Mouse (Mus musculus) hindbrain, embryonic 14.5 days (tissue): ENCODE data around the gene Grb7. TPM values are rescaled to one million over a fixed set of nuclear protein-coding genes. Genes with fewer than 3 reads are reported as not detected.

Source experiments
- ATAC-seq: fragments of 200-750 bp; cut with Nextera tagmentation; 2 replicates; pipeline ENCODE4 v1.8.0; 2017; ENCODE audit warnings: moderate number of reproducible peaks, mild to moderate bottlenecking, moderate TSS enrichment, moderate library complexity; ENCODE audit not compliant: low FRiP score
- DNase-seq: peaks from one replicate; pipeline ENCODE4 v3.0.0-alpha.2; 2015; ENCODE audit warnings: low spot score
- H3K27ac ChIP-seq: fragments of 300-500 bp; sonication (generic); 2 replicates; pipeline ENCODE4 v1.5.1; 2014; ENCODE audit warnings: mild to moderate bottlenecking, moderate library complexity
- H3K27me3 ChIP-seq: fragments of 300-500 bp; sonication (generic); 2 replicates; pipeline ENCODE4 v1.6.1; 2014; ENCODE audit warnings: mild to moderate bottlenecking, low read length, mixed read lengths; ENCODE audit not compliant: control insufficient read depth, insufficient read depth
- H3K36me3 ChIP-seq: fragments of 300-500 bp; sonication (generic); replicated peaks from 2 replicates; pipeline ENCODE4 v1.6.1; 2014; ENCODE audit not compliant: control insufficient read depth, insufficient read depth
- H3K4me1 ChIP-seq: fragments of 300-500 bp; sonication (generic); replicated peaks from 2 replicates; pipeline ENCODE4 v1.6.1; 2014; ENCODE audit warnings: antibody characterized with exemption, low read length, mixed read lengths; ENCODE audit not compliant: control insufficient read depth, insufficient read depth
- H3K4me2 ChIP-seq: fragments of 300-500 bp; sonication (generic); replicated peaks from 2 replicates; pipeline ENCODE4 v1.6.1; 2014; ENCODE audit warnings: mild to moderate bottlenecking, moderate library complexity
- H3K4me3 ChIP-seq: fragments of 300-500 bp; sonication (generic); replicated peaks from 2 replicates; pipeline ENCODE4 v1.5.1; 2014; ENCODE audit warnings: mild to moderate bottlenecking, low read length
- H3K9ac ChIP-seq: fragments of 300-500 bp; sonication (generic); 2 replicates; pipeline ENCODE4 v1.6.1; 2014
- H3K9me3 ChIP-seq: fragments of 300-500 bp; sonication (generic); 2 replicates; pipeline ENCODE4 v1.6.1; 2016; ENCODE audit warnings: low read length; ENCODE audit not compliant: control insufficient read depth
- WGBS: fragments of 180-500 bp; shearing (Covaris S2); extraction: QIAGEN DNeasy Blood & Tissue Kit; methylation state at CpG from one replicate; pipeline ENCODE4 v1.1.7; 2014; 5-methylcytosine and 5-hydroxymethylcytosine counted together
- polyA plus RNA-seq: library from polyadenylated mRNA; unstranded; fragments of >200 nt; fragmentation: Nextera tagmentation; extraction: Ambion mirVana; gene quantifications from 2 replicates; pipeline ENCODE4 v1.2.1, GENCODE M21; 2014

Grb7 gene
- polyA plus RNA-seq, 1 experiment from 2014 or later = 1.1 TPM

- 89% methylated on average over 6 of the region's 6 CpGs for WGBS
- ATAC-seq = no peak
- H3K27ac ChIP-seq = no peak overlapping the region
- no peaks in the 10 kb centered on the region for H3K27me3 ChIP-seq
- no peaks in the 10 kb centered on the region for H3K9me3 ChIP-seq
- peaks cover 15% of the 10 kb centered on the region; the same call in 1 of the 2 replicates for H3K36me3 ChIP-seq
- DNase-seq = no peak
- no peak overlapping the region for H3K4me3 ChIP-seq
- no peaks in the 10 kb centered on the region; the same call in 1 of the 2 replicates for H3K4me1 ChIP-seq
- H3K4me2 ChIP-seq = peak overlapping the region; percentile 85; the same call in 1 of the 2 replicates
- no peak overlapping the region for H3K9ac ChIP-seq
Observed at GRCm38 (mm10) chr11:98437441-98437840, 8.8 kb upstream of the Grb7 start.

DNA sequence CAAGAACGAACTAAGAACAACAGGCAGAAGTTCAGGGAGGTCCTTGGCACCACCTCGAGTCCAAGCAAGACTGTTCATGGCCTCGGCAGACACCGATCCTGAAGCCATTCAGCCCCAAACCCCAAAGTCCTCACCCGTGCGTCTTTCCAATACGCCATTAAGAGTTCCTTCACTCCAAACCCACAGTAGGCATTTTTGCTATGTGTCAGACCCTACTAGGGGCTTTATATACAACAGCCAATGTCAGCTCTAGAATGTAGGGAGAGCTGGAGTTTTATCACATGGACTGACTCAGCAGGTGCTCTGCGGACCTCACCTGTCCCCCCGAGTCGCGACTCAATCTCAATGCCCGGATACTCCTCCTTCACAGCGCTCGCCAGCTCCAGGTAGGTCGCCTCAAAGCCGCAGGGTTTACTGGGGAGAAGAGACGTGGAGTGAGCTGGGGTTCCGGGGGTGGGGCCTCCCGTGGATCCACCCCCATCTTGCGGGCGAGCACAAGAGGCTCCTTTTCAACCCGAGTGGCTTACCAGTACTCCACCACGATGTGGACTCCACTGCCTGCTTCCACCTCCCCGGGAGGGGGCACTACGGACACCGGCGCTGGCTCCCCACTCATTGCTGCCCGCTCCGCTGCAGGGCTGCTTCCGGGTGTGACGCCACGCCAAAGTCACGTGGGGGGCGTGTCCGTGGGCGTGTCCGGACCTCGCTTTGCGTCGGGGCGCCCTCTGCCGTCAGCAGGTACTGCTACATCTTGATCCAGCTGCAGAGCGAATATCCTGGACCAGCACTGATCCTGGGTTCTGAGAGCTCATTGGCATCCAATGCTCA is 7.6 kb upstream of the Grb7 start, which contains the start of gene Mien1:
Mien1 (minus strand) TSS at position 661 of the 828 bp plus-strand sequence.
- Histone ChIP-seq H3K4me1 (no peaks in the 10 kb centered on the region; the same call in 1 of the 2 replicates), H3K4me2 (peak within 1 kb of the TSS; percentile 85), H3K4me3 (peak within 1 kb of the TSS; percentile 69), H3K9ac (peak within 1 kb of the TSS; percentile 63), H3K27me3 (no peaks in the 10 kb centered on the region), H3K27ac (peak within 1 kb of the TSS; percentile 76; the same call in 1 of the 2 replicates), H3K36me3 (peaks cover 15% of the 10 kb centered on the region; the same call in 1 of the 2 replicates), H3K9me3 (no peaks in the 10 kb centered on the region)
- ATAC-seq (peak; percentile 89), DNase-seq (peak; percentile 97)
- WGBS = 3% methylated on average over 43 of the region's 43 CpGs

DNA sequence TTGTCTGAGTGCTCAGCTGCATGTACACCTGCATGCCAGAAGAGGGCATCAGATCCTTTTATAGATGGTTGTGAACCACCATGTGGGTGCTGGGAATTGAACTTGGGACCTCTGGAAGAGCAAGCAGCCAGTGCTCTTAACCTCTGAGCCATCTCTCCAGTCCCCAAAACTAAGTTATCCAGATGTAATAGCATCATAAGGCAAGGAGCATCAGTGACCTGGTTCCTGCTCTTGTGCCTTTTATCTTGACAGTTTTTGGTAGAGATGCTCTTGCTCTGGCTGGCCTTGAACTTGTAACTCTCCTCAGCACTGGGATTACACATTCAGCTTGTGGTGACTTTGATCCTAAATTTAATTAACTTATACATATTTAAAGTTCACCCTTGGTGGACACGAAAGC is 2.5 kb upstream of the Grb7 start:
- Histone ChIP-seq H3K27me3 (peaks cover 36% of the 10 kb centered on the region), H3K4me1 (no peaks in the 10 kb centered on the region; the same call in 1 of the 2 replicates), H3K4me2 (no peak overlapping the region), H3K9ac (no peak overlapping the region), H3K4me3 (no peak overlapping the region), H3K36me3 (no peaks in the 10 kb centered on the region), H3K27ac (no peak overlapping the region), H3K9me3 (no peaks in the 10 kb centered on the region)
- ATAC-seq (no peak), DNase-seq (no peak)
- WGBS = 96% methylated on average over 1 of the region's 1 CpGs

DNA sequence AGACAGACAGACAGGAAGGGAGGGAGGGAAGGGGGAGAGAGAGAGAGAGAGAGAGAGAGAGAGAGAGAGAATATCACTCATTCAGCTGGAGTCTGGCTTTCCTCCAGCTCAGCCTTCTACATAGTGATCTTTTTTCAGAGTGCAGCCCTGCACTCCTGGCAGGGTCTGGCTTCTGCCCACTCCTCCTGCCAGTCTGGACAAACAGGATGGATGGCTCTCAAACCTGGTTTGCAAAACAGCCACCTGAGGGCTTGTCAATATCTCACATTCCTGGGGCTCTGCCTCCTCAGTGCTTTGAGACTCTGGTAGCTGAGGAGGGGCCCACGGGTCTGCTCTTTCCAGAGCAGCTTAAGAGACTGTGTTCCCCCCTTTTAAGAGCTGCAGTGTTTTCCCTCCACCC is 956 bp upstream of the Grb7 start:
- H3K27ac ChIP-seq = no peak overlapping the region
- DNase-seq (no peak), ATAC-seq (no peak)
- H3K4me3 ChIP-seq = no peak overlapping the region
- WGBS = 67% methylated on average over 1 of the region's 1 CpGs
- no peaks in the 10 kb centered on the region for H3K36me3 ChIP-seq
- no peaks in the 10 kb centered on the region; the same call in 1 of the 2 replicates for H3K4me1 ChIP-seq
- no peaks in the 10 kb centered on the region for H3K9me3 ChIP-seq
- no peak overlapping the region for H3K9ac ChIP-seq
- H3K4me2 ChIP-seq = no peak overlapping the region
- peaks cover 41% of the 10 kb centered on the region for H3K27me3 ChIP-seq

DNA sequence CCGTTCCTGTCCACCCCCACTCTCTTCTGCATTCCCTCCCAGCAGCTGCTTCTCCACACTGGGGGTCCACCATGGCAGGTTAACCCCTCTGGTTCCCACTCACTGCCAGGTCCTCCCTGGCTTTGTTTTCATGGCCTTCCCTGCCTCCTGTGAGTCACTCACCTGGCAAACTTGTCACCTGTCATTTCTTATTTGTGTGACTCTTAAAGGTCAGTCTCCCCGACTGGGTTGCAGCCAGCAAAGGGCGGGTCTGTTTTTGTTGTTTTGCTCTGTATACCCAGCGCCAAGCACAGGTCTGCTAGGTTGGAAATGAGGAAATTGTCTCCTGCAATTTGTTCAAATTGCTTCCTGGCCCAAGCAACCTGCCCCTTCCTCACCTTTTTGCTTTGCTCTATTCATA is 515 bp upstream of the Grb7 start:
- 59% methylated on average over 4 of the region's 4 CpGs for WGBS
- Histone ChIP-seq H3K9ac (no peak overlapping the region), H3K27me3 (peaks cover 41% of the 10 kb centered on the region)

DNA sequence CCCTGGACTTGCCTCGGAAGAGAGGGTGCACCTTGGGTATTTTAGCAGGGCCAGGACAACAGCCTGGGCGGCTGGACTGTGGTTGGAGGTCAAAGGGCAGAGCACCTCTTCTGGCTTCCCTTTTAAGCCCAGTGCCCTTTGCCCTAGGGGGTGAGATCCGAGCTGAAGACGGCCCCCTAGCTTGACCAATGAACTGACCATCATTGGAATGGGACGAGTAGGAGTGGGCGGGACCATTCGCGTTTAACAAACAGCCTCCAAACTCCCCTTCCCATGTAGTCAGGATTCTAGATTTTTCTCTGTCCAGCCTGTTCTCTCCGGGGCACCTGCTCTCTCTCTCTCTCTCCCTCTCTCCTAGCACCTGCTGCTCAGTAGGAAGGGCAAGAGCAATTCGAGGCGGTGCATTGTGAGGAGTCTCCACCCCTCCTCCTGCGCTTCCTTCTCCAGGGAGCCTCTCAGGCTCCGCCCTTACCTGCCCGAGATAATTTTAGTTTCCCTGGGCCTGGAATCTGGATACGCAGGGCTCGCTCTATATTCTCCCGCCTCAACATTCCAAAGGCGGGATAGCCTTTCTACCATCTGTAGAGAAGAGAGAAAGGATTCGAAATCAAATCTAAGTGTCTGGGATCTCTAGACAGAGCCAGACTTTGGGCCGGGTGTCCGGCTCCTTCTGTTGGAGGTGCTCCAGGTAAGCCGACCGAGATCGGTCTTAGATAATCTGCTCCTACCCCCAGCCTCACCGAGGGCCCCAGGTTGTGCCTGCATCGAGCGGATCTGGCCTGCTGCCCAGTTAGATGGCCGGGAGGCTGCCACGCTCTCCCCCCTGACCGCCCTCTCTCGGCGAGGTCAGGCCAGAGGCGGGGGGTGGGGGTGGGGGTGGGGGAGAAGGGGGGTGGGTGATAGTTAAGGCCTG is 624 bp downstream of the Grb7 start:
- H3K36me3 ChIP-seq = no peaks in the 10 kb centered on the region
- peak overlapping the region; percentile 14; the same call in 1 of the 2 replicates for H3K4me3 ChIP-seq
- no peak overlapping the region for H3K27ac ChIP-seq
- H3K9ac ChIP-seq = no peak overlapping the region; the same call in 1 of the 2 replicates
- ATAC-seq (no peak), DNase-seq (no peak)
- peak overlapping the region; percentile 30 for H3K4me2 ChIP-seq
- H3K9me3 ChIP-seq = no peaks in the 10 kb centered on the region
- H3K4me1 ChIP-seq = no peaks in the 10 kb centered on the region; the same call in 1 of the 2 replicates
- WGBS = under 1% methylated on average over 33 of the region's 33 CpGs
- peaks cover 41% of the 10 kb centered on the region for H3K27me3 ChIP-seq

More for the DNA sequence above, 515 bp upstream of the Grb7 start:
- H3K36me3 ChIP-seq = no peaks in the 10 kb centered on the region
- no peak overlapping the region for H3K4me3 ChIP-seq
- ATAC-seq (no peak), DNase-seq (no peak)
- no peaks in the 10 kb centered on the region for H3K9me3 ChIP-seq
- no peak overlapping the region for H3K27ac ChIP-seq
- H3K4me2 ChIP-seq = no peak overlapping the region
- no peaks in the 10 kb centered on the region; the same call in 1 of the 2 replicates for H3K4me1 ChIP-seq

DNA sequence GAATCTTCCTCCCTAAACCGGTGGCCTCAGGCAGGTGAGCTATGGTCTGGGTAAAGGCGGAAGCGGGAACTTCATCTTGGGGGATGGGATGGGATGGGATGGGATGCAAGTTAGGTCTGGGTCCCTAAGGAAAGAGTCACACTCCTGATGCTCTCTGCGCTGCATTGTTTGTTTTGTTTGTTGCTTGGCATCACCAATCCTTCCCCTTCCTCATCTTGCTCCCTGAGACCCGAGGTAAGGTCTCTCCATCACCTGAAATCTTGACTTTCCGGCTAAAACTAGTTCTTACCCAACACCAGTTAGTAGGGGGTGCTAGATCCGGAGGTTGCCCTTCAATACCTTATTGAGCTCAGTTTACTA is 1.3 kb downstream of the Grb7 start:
- no peaks in the 10 kb centered on the region; the same call in 1 of the 2 replicates for H3K4me1 ChIP-seq
- peak overlapping the region; percentile 30; the same call in 1 of the 2 replicates for H3K4me2 ChIP-seq
- no peak for ATAC-seq
- H3K9ac ChIP-seq = no peak overlapping the region
- peaks cover 41% of the 10 kb centered on the region for H3K27me3 ChIP-seq
- WGBS = 12% methylated on average over 7 of the region's 7 CpGs
- no peaks in the 10 kb centered on the region for H3K36me3 ChIP-seq
- DNase-seq = no peak
- H3K27ac ChIP-seq = no peak overlapping the region
- no peaks in the 10 kb centered on the region for H3K9me3 ChIP-seq
- H3K4me3 ChIP-seq = peak overlapping the region; percentile 14; the same call in 1 of the 2 replicates

GRCm38 (mm10) chr11:98448191-98448790 is 2.1 kb downstream of the Grb7 start:
- Histone ChIP-seq H3K9ac (no peak overlapping the region), H3K4me3 (no peak overlapping the region), H3K9me3 (no peaks in the 10 kb centered on the region), H3K27me3 (peaks cover 41% of the 10 kb centered on the region), H3K4me2 (no peak overlapping the region), H3K4me1 (no peaks in the 10 kb centered on the region; the same call in 1 of the 2 replicates), H3K27ac (no peak overlapping the region), H3K36me3 (no peaks in the 10 kb centered on the region)
- DNase-seq = no peak
- no peak for ATAC-seq
- WGBS = 41% methylated on average over 13 of the region's 13 CpGs
